Mouse (Mus musculus): ENCODE measurements around the gene Tmem190. TPM values are rescaled to one million over a fixed set of nuclear protein-coding genes. Genes with fewer than 3 reads are reported as not detected.
"Not testable (repeated sequence)": the region's sequence is repeated elsewhere in the genome, so short reads cannot be mapped to it uniquely, and the experiment has no call there.

Gene Tmem190
- total RNA-seq, 2 experiments from 2014 or later = not detected

GRCm38 (mm10) chr7:4813105-4813791, 30.5 kb downstream of the Tmem190 start:
- no peak for DNase-seq

- DNase-seq = no peak
Measured at GRCm38 (mm10) chr7:4816559-4816958, 33.8 kb downstream of the Tmem190 start.

GRCm38 (mm10) chr7:4820925-4821324, 38.2 kb downstream of the Tmem190 start:
- not testable (repeated sequence) for DNase-seq

- no peak for DNase-seq
Measured at GRCm38 (mm10) chr7:4821690-4822089, 39.0 kb downstream of the Tmem190 start.

GRCm38 (mm10) chr7:4822162-4822907, 39.6 kb downstream of the Tmem190 start:
- DNase-seq = no peak

GRCm38 (mm10) chr7:4825365-4825764, 42.6 kb downstream of the Tmem190 start:
- DNase-seq = no peak

- no peak for DNase-seq
Measured at GRCm38 (mm10) chr7:4830476-4830875, 47.7 kb downstream of the Tmem190 start.

Other genes starting within 250 kb of the Tmem190 start
- gene Syt5, start 235.4 kb upstream of the Tmem190 start, total RNA-seq (2021) = 1 to 10 TPM; 6.4 to 9.5 TPM
- gene Ptprh, start 178.9 kb upstream of the Tmem190 start, total RNA-seq (2021) = not detected
- gene Tmem86b, start 151.5 kb upstream of the Tmem190 start, total RNA-seq (2021) = 1 to 10 TPM; 5.9 to 8.2 TPM
- gene Ppp6r1, start 123.9 kb upstream of the Tmem190 start, total RNA-seq (2021) = 10 to 100 TPM; 82.6 to 89.5 TPM
- gene Hspbp1, start 97.9 kb upstream of the Tmem190 start, total RNA-seq (2021) = 10 to 100 TPM; 47.8 to 50.7 TPM
- 1 to 10 TPM; 6.6 to 8.0 TPM for gene Brsk1, start 92.3 kb upstream of the Tmem190 start, total RNA-seq (2021)
- under 1 TPM; 0.16 to 0.43 TPM for gene Tmem150b, start 57.7 kb upstream of the Tmem190 start, total RNA-seq (2021)
- 10 to 100 TPM; 30.5 to 34.6 TPM for gene Kmt5c, start 42.8 kb upstream of the Tmem190 start, total RNA-seq (2021)
- 1 to 10 TPM; 7.5 to 7.8 TPM for gene Cox6b2, start 29.8 kb upstream of the Tmem190 start, total RNA-seq (2021)
- not detected for gene Fam71e2, start 11.6 kb upstream of the Tmem190 start, total RNA-seq (2021)
- gene Il11, start 78 bp upstream of the Tmem190 start, total RNA-seq (2021) = under 1 TPM; 0.13 to 0.56 TPM
- gene Tmem238, start 6.7 kb downstream of the Tmem190 start, total RNA-seq (2021) = 10 to 100 TPM in 1 of 2 experiments, 1 to 10 TPM in 1; 8.2 to 15.0 TPM
- 1,000 to 10,000 TPM in 1 of 2 experiments, 100 to 1,000 TPM in 1; 989 to 1,001 TPM for gene Rpl28, start 9.9 kb downstream of the Tmem190 start, total RNA-seq (2021)
- gene Ube2s, start 29.7 kb downstream of the Tmem190 start, total RNA-seq (2021) = 100 to 1,000 TPM; 123 to 125 TPM
- under 1 TPM; 0.86 to 0.93 TPM for gene Shisa7, start 61.8 kb downstream of the Tmem190 start, total RNA-seq (2021)
- 10 to 100 TPM in 1 of 2 experiments, 1 to 10 TPM in 1; 9.2 to 23.4 TPM for gene Isoc2b, start 87.3 kb downstream of the Tmem190 start, total RNA-seq (2021)
- gene Isoc2a, start 94.2 kb downstream of the Tmem190 start, total RNA-seq (2021) = 10 to 100 TPM; 23.5 to 47.3 TPM
- not detected for gene Gm36210, start 123.6 kb downstream of the Tmem190 start, total RNA-seq (2021)
- gene Zfp628, start 132.3 kb downstream of the Tmem190 start, total RNA-seq (2021) = 10 to 100 TPM; 13.7 to 15.5 TPM
- gene Nat14, start 139.1 kb downstream of the Tmem190 start, total RNA-seq (2021) = 10 to 100 TPM in 1 of 2 experiments, 1 to 10 TPM in 1; 7.1 to 11.5 TPM
- gene Ssc5d, start 142.8 kb downstream of the Tmem190 start, total RNA-seq (2021) = 1 to 10 TPM; 1.7 to 2.7 TPM
- under 1 TPM; 0.36 to 0.89 TPM for gene Sbk2, start 181.5 kb downstream of the Tmem190 start, total RNA-seq (2021)
- gene Sbk3, start 188.2 kb downstream of the Tmem190 start, total RNA-seq (2021) = under 1 TPM; 0.23 to 0.50 TPM
- gene Zfp579, start 213.2 kb downstream of the Tmem190 start, total RNA-seq (2021) = 10 to 100 TPM; 16.5 to 16.8 TPM
- gene Zfp524, start 231.5 kb downstream of the Tmem190 start, total RNA-seq (2021) = 10 to 100 TPM in 1 of 2 experiments, 1 to 10 TPM in 1; 8.7 to 14.0 TPM
- gene Fiz1, start 231.8 kb downstream of the Tmem190 start, total RNA-seq (2021) = 10 to 100 TPM; 23.5 to 31.5 TPM
- not detected for gene Gm44973, start 232.6 kb downstream of the Tmem190 start, total RNA-seq (2021)
- 10 to 100 TPM; 22.1 to 24.1 TPM for gene Zfp865, start 237.4 kb downstream of the Tmem190 start, total RNA-seq (2021)
- gene Ccdc106, start 237.6 kb downstream of the Tmem190 start, total RNA-seq (2021) = 1 to 10 TPM in 1 of 2 experiments, under 1 TPM in 1; 0.96 to 1.4 TPM

Data from adrenal gland, postnatal 36 days (tissue).